Mouse (Mus musculus): ENCODE results near the gene Apbb2. TPM values are rescaled to one million over a fixed set of nuclear protein-coding genes. Genes with fewer than 3 reads are reported as not detected.
"Not testable (repeated sequence)": the region's sequence is repeated elsewhere in the genome, so short reads cannot be mapped to it uniquely, and the experiment has no call there.

Gene Apbb2
- total and polyA plus RNA-seq, 3 experiments = 0.34 to 0.40 (median 0.34) TPM

GRCm38 (mm10) chr5:66263398-66263797, 355.2 kb downstream of the Apbb2 start:
- in situ Hi-C loops (cut with MboI; ENCODE audit: low pct_ligation_motif_present, low pct_unique_long_range_greater_than_20kb, low sequenced_read_pairs) = no loop called here
- H3K27ac ChIP-seq (ENCODE audit: insufficient read depth, low read depth) = no peak overlapping the region
- no peaks in the 10 kb centered on the region; a peak in 1 of 4 replicates for H3K4me1 ChIP-seq (ENCODE audit: control insufficient read depth in 1 of 2, insufficient read depth in 2 of 2)
- no peaks in the 10 kb centered on the region for H3K36me3 ChIP-seq (replicated peaks in 1 of 2; ENCODE audit: control insufficient read depth in 1 of 2, insufficient read depth in 1 of 2, low read length in 1 of 2)
- DNase-seq (ENCODE audit: extremely low read depth) = peak; percentile 30
- H3K4me2 ChIP-seq (ENCODE audit: insufficient read depth, low read depth, poor library complexity, severe bottlenecking) = no peak overlapping the region
- dilution Hi-C loops (cut with MboI; ENCODE audit: extremely low pct_ligation_motif_present, extremely low pct_unique_long_range_greater_than_20kb, low sequenced_read_pairs) = no loop called here
- H3K9me3 ChIP-seq (replicated peaks; ENCODE audit: low read length) = no peaks in the 10 kb centered on the region
- H3K4me3 ChIP-seq (replicated peaks in 1 of 3; ENCODE audit: low read depth in 2 of 3, low read length in 2 of 3, poor library complexity in 1 of 3) = no peak overlapping the region
- H3K9ac ChIP-seq (ENCODE audit: insufficient read depth, low read depth) = no peak overlapping the region
- no peaks in the 10 kb centered on the region for H3K79me2 ChIP-seq (replicated peaks; ENCODE audit: control insufficient read depth, extremely low read depth, insufficient read depth, poor library complexity, severe bottlenecking)
- TF ChIP-seq CTCF (conservative IDR thresholded peaks at IDR 0.05 in 1 of 2, IDR thresholded peaks at IDR 0.05 in 1 of 2; ENCODE audit: low read depth in 2 of 2, low read length in 2 of 2) (peak; percentile 66 to 81), RCOR1 (conservative IDR thresholded peaks at IDR 0.05; ENCODE audit: low read depth, low read length) (no peak), SMC3 (IDR thresholded peaks at IDR 0.05; ENCODE audit: low read depth, low read length) (peak; percentile 49), RAD21 (IDR thresholded peaks at IDR 0.05; ENCODE audit: low read depth, low read length) (peak; percentile 69)
- no peaks in the 10 kb centered on the region for H3K27me3 ChIP-seq (replicated peaks)

GRCm38 (mm10) chr5:66262475-66262874, 356.1 kb downstream of the Apbb2 start:
- H3K36me3 ChIP-seq (replicated peaks in 1 of 2; ENCODE audit: control insufficient read depth in 1 of 2, insufficient read depth in 1 of 2, low read length in 1 of 2) = no peaks in the 10 kb centered on the region
- in situ Hi-C loops (cut with MboI; ENCODE audit: low pct_ligation_motif_present, low pct_unique_long_range_greater_than_20kb, low sequenced_read_pairs) (no loop called here), dilution Hi-C loops (cut with MboI; ENCODE audit: extremely low pct_ligation_motif_present, extremely low pct_unique_long_range_greater_than_20kb, low sequenced_read_pairs) (no loop called here)
- DNase-seq (ENCODE audit: extremely low read depth) = no peak
- H3K27ac ChIP-seq (ENCODE audit: insufficient read depth, low read depth) = no peak overlapping the region
- no peak overlapping the region for H3K9ac ChIP-seq (ENCODE audit: insufficient read depth, low read depth)
- H3K79me2 ChIP-seq (replicated peaks; ENCODE audit: control insufficient read depth, extremely low read depth, insufficient read depth, poor library complexity, severe bottlenecking) = no peaks in the 10 kb centered on the region
- H3K4me1 ChIP-seq (ENCODE audit: control insufficient read depth in 1 of 2, insufficient read depth in 2 of 2) = no peaks in the 10 kb centered on the region; a peak in 1 of 4 replicates
- no peak for TF ChIP-seq MYC (IDR thresholded peaks at IDR 0.05; ENCODE audit: low read depth, low read length)
- TF ChIP-seq TBP (conservative IDR thresholded peaks at IDR 0.05; ENCODE audit: low read depth, low read length) = peak; percentile 60; the same call in 1 of the 2 replicates
- H3K27me3 ChIP-seq (replicated peaks) = no peaks in the 10 kb centered on the region
- H3K9me3 ChIP-seq (replicated peaks; ENCODE audit: low read length) = no peaks in the 10 kb centered on the region
- no peak overlapping the region for H3K4me3 ChIP-seq (replicated peaks in 1 of 3; ENCODE audit: low read depth in 2 of 3, low read length in 2 of 3, poor library complexity in 1 of 3)
- H3K4me2 ChIP-seq (ENCODE audit: insufficient read depth, low read depth, poor library complexity, severe bottlenecking) = no peak overlapping the region

- Histone ChIP-seq H3K27me3 (replicated peaks) (no peaks in the 10 kb centered on the region), H3K9me3 (replicated peaks; ENCODE audit: low read length) (no peaks in the 10 kb centered on the region), H3K27ac (ENCODE audit: insufficient read depth, low read depth) (no peak within 1 kb of the TSS), H3K9ac (ENCODE audit: insufficient read depth, low read depth) (peak within 1 kb of the TSS; percentile 36), H3K4me3 (replicated peaks in 1 of 3; ENCODE audit: low read depth in 2 of 3, low read length in 2 of 3, poor library complexity in 1 of 3) (peak within 1 kb of the TSS; percentile 40 to 62 (median 48)), H3K4me1 (ENCODE audit: control insufficient read depth in 1 of 2, insufficient read depth in 2 of 2) (no peaks in the 10 kb centered on the region; a peak in 1 of 4 replicates), H3K4me2 (ENCODE audit: insufficient read depth, low read depth, poor library complexity, severe bottlenecking) (peak within 1 kb of the TSS; percentile 90), H3K79me2 (replicated peaks; ENCODE audit: control insufficient read depth, extremely low read depth, insufficient read depth, poor library complexity, severe bottlenecking) (no peaks in the 10 kb centered on the region), H3K36me3 (replicated peaks in 1 of 2; ENCODE audit: control insufficient read depth in 1 of 2, insufficient read depth in 1 of 2, low read length in 1 of 2) (no peaks in the 10 kb centered on the region)
- dilution Hi-C loops (cut with MboI; ENCODE audit: extremely low pct_ligation_motif_present, extremely low pct_unique_long_range_greater_than_20kb, low sequenced_read_pairs) (no loop called here), in situ Hi-C loops (cut with MboI; ENCODE audit: low pct_ligation_motif_present, low pct_unique_long_range_greater_than_20kb, low sequenced_read_pairs) (no loop called here)
- no peak for DNase-seq (ENCODE audit: extremely low read depth)
- TF ChIP-seq MYC (IDR thresholded peaks at IDR 0.05; ENCODE audit: low read depth, low read length) (no peak), EP300 (IDR thresholded peaks at IDR 0.05; ENCODE audit: low read length) (no peak), MAFK (IDR thresholded peaks at IDR 0.05; ENCODE audit: insufficient replicate concordance, low read length) (no peak), PAX5 (IDR thresholded peaks at IDR 0.05; ENCODE audit: low read length) (no peak), KAT2A (IDR thresholded peaks at IDR 0.05; ENCODE audit: insufficient replicate concordance, low read length) (no peak), NELFE (IDR thresholded peaks at IDR 0.05; ENCODE audit: low read depth, low read length) (no peak), MXI1 (IDR thresholded peaks at IDR 0.05; ENCODE audit: low read depth, low read length) (no peak), ELF1 (IDR thresholded peaks at IDR 0.05; ENCODE audit: low read depth, low read length) (peak; percentile 64)
Observed at GRCm38 (mm10) chr5:66259756-66260448, 358.7 kb downstream of the Apbb2 start, which contains the start of gene Nsun7. Nsun7 (plus strand) TSS chr5:66259897.

- H3K4me1 ChIP-seq (ENCODE audit: control insufficient read depth in 1 of 2, insufficient read depth in 2 of 2); in situ Hi-C loops (cut with MboI; ENCODE audit: low pct_ligation_motif_present, low pct_unique_long_range_greater_than_20kb, low sequenced_read_pairs); DNase-seq (ENCODE audit: extremely low read depth); H3K9me3 ChIP-seq (replicated peaks; ENCODE audit: low read length); H3K27me3 ChIP-seq (replicated peaks); H3K27ac ChIP-seq (ENCODE audit: insufficient read depth, low read depth); H3K79me2 ChIP-seq (replicated peaks; ENCODE audit: control insufficient read depth, extremely low read depth, insufficient read depth, poor library complexity, severe bottlenecking); dilution Hi-C loops (cut with MboI; ENCODE audit: extremely low pct_ligation_motif_present, extremely low pct_unique_long_range_greater_than_20kb, low sequenced_read_pairs); H3K36me3 ChIP-seq (replicated peaks in 1 of 2; ENCODE audit: control insufficient read depth in 1 of 2, insufficient read depth in 1 of 2, low read length in 1 of 2): not testable (repeated sequence)
- Histone ChIP-seq H3K9ac (ENCODE audit: insufficient read depth, low read depth) (peak overlapping the region; percentile 36), H3K4me3 (replicated peaks in 1 of 3; ENCODE audit: low read depth in 2 of 3, low read length in 2 of 3, poor library complexity in 1 of 3) (peak overlapping the region; percentile 40 to 62 (median 48)), H3K4me2 (ENCODE audit: insufficient read depth, low read depth, poor library complexity, severe bottlenecking) (peak overlapping the region; percentile 90)
Observed at GRCm38 (mm10) chr5:66259431-66259755, 359.2 kb downstream of the Apbb2 start.

Data from CH12.LX (cell line).